Mouse (Mus musculus) C2C12 (cell line): ENCODE measurements around the gene Myt1l.

Experiments
- CEBPB ChIP-seq: IDR thresholded peaks from one replicate; pipeline ENCODE4 v1.6.1; 2011; ENCODE audit warnings: low read depth, mild to moderate bottlenecking, control low read depth, moderate library complexity
- CTCF ChIP-seq: IDR thresholded peaks from one replicate; pipeline ENCODE4 v1.5.1; 2011; ENCODE audit not compliant: control insufficient read depth, insufficient read depth, insufficient read length
- FOSL1 ChIP-seq: IDR thresholded peaks from one replicate; pipeline ENCODE4 v1.8.0; 2011; ENCODE audit warnings: mild to moderate bottlenecking, low read length; ENCODE audit not compliant: poor library complexity, insufficient read depth, severe bottlenecking
- MAX ChIP-seq: IDR thresholded peaks from one replicate; pipeline ENCODE4 v1.6.1; 2011; ENCODE audit warnings: mild to moderate bottlenecking, control low read depth
- MYOD1 ChIP-seq: IDR thresholded peaks from one replicate; pipeline ENCODE4 v1.6.1; 2011; ENCODE audit warnings: low read depth; ENCODE audit not compliant: control insufficient read depth, insufficient read length
- MYOG ChIP-seq: IDR thresholded peaks from one replicate; pipeline ENCODE4 v1.6.1; 2011; ENCODE audit not compliant: control insufficient read depth, insufficient read length; ENCODE audit errors: extremely low read depth
- USF1 ChIP-seq: IDR thresholded peaks from one replicate; pipeline ENCODE4 v1.6.1; 2011; ENCODE audit warnings: low read depth, mild to moderate bottlenecking, control low read depth, moderate library complexity

DNA sequence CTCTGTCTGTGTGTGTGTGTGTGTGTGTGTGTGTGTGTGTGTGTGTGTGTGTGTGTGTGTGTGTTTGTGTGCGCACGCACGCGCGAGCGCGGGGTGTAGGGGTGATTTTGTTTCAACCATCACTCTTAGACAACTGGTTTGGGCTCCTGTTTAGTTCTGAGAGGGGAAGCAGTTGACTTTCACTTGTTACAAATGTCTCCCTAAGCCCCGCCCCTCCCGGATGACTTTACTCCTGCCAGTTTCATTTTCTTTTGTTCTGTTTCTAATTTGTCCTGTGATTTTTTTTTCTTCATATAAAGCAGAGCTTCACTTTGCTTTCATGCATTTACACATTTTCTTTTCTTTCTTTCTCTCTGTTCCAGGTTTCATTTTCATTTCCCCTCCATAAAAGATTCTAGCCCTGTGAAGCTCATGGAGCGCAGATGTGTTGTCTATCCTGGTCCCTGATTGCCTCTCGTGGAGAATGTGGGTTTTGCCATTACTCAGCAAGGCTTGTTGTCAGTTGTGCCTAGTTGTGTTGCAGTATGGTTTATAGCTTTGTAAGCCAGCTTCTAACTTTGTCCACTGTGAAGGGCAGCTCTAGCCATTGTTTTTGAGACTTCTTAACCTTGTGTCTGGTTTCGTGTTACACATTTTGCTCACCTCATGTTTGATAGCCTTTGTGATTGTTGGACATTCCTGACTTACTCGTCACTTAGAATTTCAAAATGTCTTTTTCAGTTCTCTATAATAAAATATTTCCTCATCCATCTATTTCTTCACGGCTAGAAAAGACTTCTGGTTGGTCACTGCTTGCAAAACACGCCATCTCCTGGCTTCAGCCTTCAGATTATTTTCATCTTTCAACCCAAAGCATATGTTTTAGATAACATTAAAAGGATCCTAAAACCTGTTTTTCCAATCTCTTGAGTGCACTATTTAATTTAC is 184.9 kb downstream of the Myt1l start:
- TF ChIP-seq CEBPB (no peak), CTCF (no peak), MYOG (no peak), FOSL1 (no peak), USF1 (no peak), MAX (no peak), MYOD1 (no peak)
